Mouse (Mus musculus) neural tube, embryonic 13.5 days (tissue): ENCODE data around the gene Speg. TPM values are rescaled to one million over a fixed set of nuclear protein-coding genes. Genes with fewer than 3 reads are reported as not detected.

ENCODE experiments used
- ATAC-seq: fragments of 200-750 bp; cut with Nextera tagmentation; 2 replicates; pipeline ENCODE4 v1.8.0; 2017; ENCODE audit warnings: low read depth, mild to moderate bottlenecking, moderate TSS enrichment, moderate library complexity
- H3K27ac ChIP-seq: fragments of 300-500 bp; sonication (generic); replicated peaks from 2 replicates; pipeline ENCODE4 v1.5.1; 2015; ENCODE audit warnings: moderate library complexity, mild to moderate bottlenecking, inconsistent platforms
- H3K27me3 ChIP-seq: fragments of 300-500 bp; sonication (generic); 2 replicates; pipeline ENCODE4 v1.6.1; 2015; ENCODE audit warnings: mild to moderate bottlenecking, inconsistent platforms
- H3K36me3 ChIP-seq: fragments of 300-500 bp; sonication (generic); 2 replicates; pipeline ENCODE4 v1.6.1; 2015; ENCODE audit warnings: mild to moderate bottlenecking, inconsistent platforms
- H3K4me1 ChIP-seq: fragments of 300-500 bp; sonication (generic); replicated peaks from 2 replicates; pipeline ENCODE4 v1.6.1; 2015; ENCODE audit warnings: inconsistent platforms
- H3K4me2 ChIP-seq: fragments of 300-500 bp; sonication (generic); 2 replicates; pipeline ENCODE4 v1.6.1; 2015; ENCODE audit warnings: inconsistent platforms, mild to moderate bottlenecking, moderate library complexity
- H3K4me3 ChIP-seq: fragments of 300-500 bp; sonication (generic); 2 replicates; pipeline ENCODE4 v1.5.1; 2015; ENCODE audit warnings: mild to moderate bottlenecking, inconsistent platforms
- H3K9ac ChIP-seq: fragments of 300-500 bp; sonication (generic); 2 replicates; pipeline ENCODE4 v1.6.1; 2015; ENCODE audit warnings: moderate library complexity, mild to moderate bottlenecking, inconsistent platforms
- H3K9me3 ChIP-seq: fragments of 300-500 bp; sonication (generic); 2 replicates; pipeline ENCODE4 v1.6.1; 2016; ENCODE audit warnings: inconsistent platforms
- WGBS: fragments of 180-500 bp; shearing (Covaris S2); methylation state at CpG from one replicate; pipeline ENCODE4 v1.1.7; 2015; 5-methylcytosine and 5-hydroxymethylcytosine counted together
- polyA plus RNA-seq: library from polyadenylated mRNA; unstranded; fragments of >200 nt; fragmentation: Nextera tagmentation; extraction: Ambion mirVana; gene quantifications from 2 replicates; pipeline ENCODE4 v1.2.1, GENCODE M21; 2015

Gene Speg
- polyA plus RNA-seq, 1 experiment from 2014 or later = 21.4 TPM

DNA sequence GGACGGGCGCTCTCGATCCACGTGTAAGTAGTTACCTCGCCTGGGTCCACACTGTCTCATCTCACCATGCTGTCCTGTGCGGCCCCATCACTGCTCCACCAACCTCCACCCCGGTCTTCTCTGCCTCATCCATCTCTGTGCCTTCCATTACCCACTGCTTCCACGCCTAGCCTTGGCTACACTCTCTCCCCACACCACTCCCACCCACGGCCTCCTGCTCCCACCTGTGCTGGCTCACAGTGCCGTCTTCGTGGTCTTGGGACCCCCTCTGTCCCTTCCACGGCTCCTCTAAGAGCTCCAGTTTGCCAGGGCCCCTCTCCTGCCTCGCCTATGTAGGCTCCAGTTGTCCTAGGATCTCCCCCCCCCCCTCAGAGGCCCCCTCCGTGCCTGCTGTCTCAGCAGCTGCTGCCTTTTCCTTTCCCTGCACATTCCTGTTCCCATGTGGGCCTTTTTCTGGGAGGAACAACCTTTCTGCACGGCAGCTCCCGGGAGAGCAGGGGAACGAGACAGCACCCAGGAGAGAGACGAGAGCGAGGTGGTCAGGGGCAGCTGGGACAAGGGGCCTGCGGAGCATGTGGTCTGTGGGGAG lies 10.1 kb downstream of the Speg start:
- ATAC-seq = no peak
- Histone ChIP-seq H3K27ac (0 out of 2 replicates have a peak overlapping the region, but pooled peaks have one; percentile 54), H3K9ac (peak overlapping the region; percentile 58), H3K9me3 (no peaks in the 10 kb centered on the region), H3K27me3 (peaks cover 53% of the 10 kb centered on the region), H3K36me3 (no peaks in the 10 kb centered on the region), H3K4me3 (peak overlapping the region; percentile 10; the same call in 1 of the 2 replicates), H3K4me1 (peaks cover 82% of the 10 kb centered on the region), H3K4me2 (peak overlapping the region; percentile 47)
- WGBS = 59% methylated on average over 20 of the region's 20 CpGs

DNA sequence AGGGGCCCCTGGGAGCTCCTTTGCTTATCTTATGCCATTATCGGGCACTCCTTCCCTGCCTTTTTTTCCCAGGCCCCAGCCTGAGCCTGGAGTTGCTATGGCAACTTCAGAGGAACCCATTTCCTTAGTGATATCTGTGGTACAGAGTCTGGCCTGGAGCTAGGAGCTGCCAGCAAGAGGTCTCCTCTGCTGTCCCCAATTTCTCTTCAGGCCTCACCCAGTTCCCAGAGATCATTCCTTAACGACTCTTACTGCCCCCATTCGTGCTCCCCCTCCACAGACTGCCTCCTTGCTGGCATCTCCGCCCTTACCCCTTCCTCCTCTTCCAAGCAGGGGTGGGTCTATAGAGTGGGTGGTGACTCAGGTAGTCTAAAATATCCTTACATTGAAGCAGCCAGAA lies 11.1 kb downstream of the Speg start:
- Histone ChIP-seq H3K27me3 (peaks cover 57% of the 10 kb centered on the region), H3K27ac (no peak overlapping the region), H3K36me3 (peaks cover 6% of the 10 kb centered on the region; the same call in 1 of the 2 replicates), H3K9ac (peak overlapping the region; percentile 58; the same call in 1 of the 2 replicates), H3K4me1 (peaks cover 77% of the 10 kb centered on the region), H3K4me3 (0 out of 2 replicates have a peak overlapping the region, but pooled peaks have one; percentile 3), H3K9me3 (no peaks in the 10 kb centered on the region), H3K4me2 (peak overlapping the region; percentile 47)
- 27% methylated on average over 4 of the region's 4 CpGs for WGBS
- ATAC-seq = no peak

DNA sequence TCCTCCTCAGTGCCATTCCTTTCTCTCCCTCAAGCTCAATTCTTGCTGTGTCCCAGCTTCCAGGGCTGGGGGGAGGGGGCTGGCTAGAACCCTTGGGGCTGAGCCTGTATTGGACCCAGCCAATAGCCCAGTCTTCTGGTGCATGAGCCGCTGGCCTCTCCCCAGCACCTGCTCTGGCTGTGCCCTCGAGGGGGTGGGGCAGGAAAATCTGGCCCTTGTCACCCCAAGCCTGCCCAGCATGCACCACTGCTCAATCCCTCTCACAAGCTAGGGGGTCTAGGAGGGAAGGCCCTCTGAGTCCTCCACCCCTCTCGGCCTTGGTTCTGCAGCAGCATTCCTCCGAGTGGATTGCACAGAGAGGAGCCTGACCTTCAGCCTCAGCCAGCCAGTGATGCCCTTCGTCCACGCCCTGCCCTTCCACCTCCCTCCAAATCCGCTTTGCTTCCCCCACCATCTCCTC lies 12.4 kb downstream of the Speg start:
- peak overlapping the region; percentile 25; the same call in 1 of the 2 replicates for H3K4me3 ChIP-seq
- H3K9me3 ChIP-seq = no peaks in the 10 kb centered on the region
- no peak; the same call in 1 of the 2 replicates for ATAC-seq
- peak overlapping the region; percentile 53 for H3K4me2 ChIP-seq
- peaks cover 63% of the 10 kb centered on the region for H3K27me3 ChIP-seq
- H3K27ac ChIP-seq = no peak overlapping the region
- H3K36me3 ChIP-seq = peaks cover 15% of the 10 kb centered on the region; the same call in 1 of the 2 replicates
- H3K9ac ChIP-seq = peak overlapping the region; percentile 59
- 22% methylated on average over 7 of the region's 7 CpGs for WGBS
- H3K4me1 ChIP-seq = peaks cover 67% of the 10 kb centered on the region

DNA sequence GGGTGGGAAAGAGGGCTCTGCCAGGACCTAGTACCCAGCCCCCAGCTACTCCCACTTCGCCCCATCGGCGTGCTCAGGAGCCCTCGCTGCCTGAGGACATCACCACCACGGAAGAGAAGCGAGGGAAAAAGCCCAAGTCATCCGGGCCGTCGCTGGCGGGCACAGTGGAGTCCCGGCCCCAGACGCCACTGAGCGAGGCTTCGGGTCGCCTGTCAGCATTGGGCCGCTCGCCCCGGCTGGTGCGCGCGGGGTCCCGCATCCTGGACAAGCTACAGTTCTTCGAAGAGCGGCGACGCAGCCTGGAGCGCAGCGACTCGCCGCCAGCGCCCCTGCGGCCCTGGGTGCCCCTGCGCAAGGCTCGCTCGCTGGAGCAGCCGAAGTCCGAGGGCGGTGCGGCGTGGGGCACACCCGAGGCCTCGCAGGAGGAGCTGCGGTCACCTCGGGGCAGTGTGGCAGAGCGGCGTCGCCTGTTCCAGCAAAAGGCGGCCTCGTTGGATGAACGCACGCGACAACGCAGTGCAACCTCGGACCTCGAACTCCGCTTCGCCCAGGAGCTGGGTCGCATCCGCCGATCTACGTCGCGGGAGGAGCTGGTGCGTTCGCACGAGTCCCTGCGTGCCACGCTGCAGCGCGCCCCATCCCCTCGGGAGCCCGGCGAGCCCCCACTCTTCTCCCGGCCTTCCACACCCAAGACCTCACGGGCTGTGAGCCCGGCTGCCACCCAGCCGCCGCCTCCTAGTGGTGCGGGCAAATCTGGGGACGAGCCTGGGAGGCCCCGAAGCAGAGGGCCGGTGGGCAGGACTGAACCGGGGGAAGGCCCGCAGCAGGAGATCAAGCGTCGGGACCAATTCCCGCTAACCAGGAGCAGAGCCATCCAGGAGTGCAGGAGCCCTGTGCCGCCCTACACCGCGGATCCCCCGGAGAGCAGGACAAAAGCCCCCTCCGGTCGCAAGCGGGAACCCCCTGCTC lies 13.1 kb downstream of the Speg start:
- 3% methylated on average over 94 of the region's 94 CpGs for WGBS
- ATAC-seq = 0 out of 2 replicates have a peak, but pooled peaks have one; percentile 10
- Histone ChIP-seq H3K9ac (peak overlapping the region; percentile 59), H3K4me2 (peak overlapping the region; percentile 53), H3K4me1 (peaks cover 65% of the 10 kb centered on the region), H3K36me3 (peaks cover 15% of the 10 kb centered on the region; the same call in 1 of the 2 replicates), H3K27me3 (peaks cover 63% of the 10 kb centered on the region), H3K27ac (no peak overlapping the region), H3K4me3 (peak overlapping the region; percentile 25), H3K9me3 (no peaks in the 10 kb centered on the region)

DNA sequence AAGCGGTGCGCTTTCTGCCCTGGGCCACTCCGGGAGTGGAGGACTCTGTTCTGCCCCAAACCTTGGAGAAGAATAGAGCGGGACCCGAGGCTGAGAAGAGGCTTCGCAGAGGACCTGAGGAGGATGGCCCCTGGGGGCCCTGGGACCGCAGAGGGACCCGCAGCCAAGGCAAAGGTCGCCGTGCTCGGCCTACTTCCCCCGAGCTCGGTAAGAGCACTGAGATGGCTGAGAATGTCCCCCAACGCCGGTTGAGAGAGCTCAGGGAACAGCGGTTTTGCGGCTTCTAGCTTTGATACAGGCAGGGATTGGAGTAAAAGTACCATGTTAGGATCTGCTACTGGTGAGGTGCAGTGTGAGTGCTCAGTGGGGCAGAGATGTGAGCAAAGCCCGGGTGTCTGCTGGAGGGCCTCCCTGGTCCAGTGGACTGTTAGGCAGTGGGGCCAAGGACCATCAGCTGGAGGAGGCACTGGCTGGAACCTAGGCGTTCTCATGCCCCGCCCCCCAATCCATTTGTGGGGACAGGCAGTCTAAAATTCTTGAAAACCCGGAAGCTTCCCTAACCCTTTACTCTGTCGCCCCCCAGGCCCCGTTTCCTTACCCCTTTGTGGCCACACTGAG lies 13.9 kb downstream of the Speg start:
- 21% methylated on average over 23 of the region's 23 CpGs for WGBS
- H3K27me3 ChIP-seq = peaks cover 63% of the 10 kb centered on the region
- no peak for ATAC-seq

DNA sequence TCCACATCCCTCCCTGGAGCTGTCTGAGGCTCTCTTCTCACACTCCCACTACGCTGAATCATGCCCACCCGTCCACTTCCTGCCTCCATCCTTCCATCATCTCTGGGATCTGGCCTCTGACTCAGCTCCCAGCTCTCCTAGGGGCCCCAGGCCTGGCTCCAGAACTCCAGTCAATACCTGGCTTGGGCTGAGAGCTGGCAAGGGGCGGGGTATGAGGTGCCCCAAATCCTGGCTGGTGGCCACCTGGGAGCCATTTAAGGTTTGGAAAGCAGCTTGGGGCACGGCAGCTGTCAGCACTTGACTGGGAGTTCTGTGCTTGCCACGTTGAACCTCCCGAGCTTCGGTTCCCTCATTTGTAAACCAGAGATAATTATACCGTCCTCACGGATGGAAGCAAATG lies 18.0 kb downstream of the Speg start:
- 61% methylated on average over 9 of the region's 9 CpGs for WGBS
- no peak overlapping the region for H3K9ac ChIP-seq
- ATAC-seq = no peak

More for the DNA sequence above, 13.9 kb downstream of the Speg start:
- Histone ChIP-seq H3K9ac (peak overlapping the region; percentile 59), H3K27ac (no peak overlapping the region), H3K4me1 (peaks cover 67% of the 10 kb centered on the region), H3K4me3 (peak overlapping the region; percentile 25), H3K9me3 (no peaks in the 10 kb centered on the region), H3K4me2 (peak overlapping the region; percentile 53), H3K36me3 (peaks cover 23% of the 10 kb centered on the region; the same call in 1 of the 2 replicates)

DNA sequence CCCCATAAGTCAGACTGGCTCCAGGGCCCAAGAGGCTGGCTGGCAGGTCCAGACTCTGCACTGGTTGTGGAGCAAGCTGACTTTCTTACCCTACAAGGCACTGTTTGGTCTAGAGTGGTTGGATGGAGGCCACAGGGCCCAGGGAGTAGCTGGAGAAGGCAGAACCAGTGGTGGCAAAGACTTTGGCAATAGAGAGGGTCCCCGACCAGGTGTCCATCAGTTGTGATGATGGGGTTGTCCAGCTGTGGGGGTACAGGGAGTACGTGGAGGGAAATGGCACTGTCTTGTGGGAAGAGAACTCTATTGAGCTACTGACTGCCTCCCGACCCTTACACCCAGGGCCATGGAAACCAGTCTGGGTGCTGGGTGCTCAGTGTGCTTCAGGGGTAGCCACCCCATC lies 18.7 kb downstream of the Speg start:
- H3K9me3 ChIP-seq = no peaks in the 10 kb centered on the region
- no peak overlapping the region for H3K4me2 ChIP-seq
- WGBS = 93% methylated on average over 3 of the region's 3 CpGs
- H3K4me1 ChIP-seq = peaks cover 28% of the 10 kb centered on the region
- no peak for ATAC-seq
- peak overlapping the region; percentile 38; the same call in 1 of the 2 replicates for H3K9ac ChIP-seq
- no peak overlapping the region for H3K27ac ChIP-seq
- H3K36me3 ChIP-seq = peaks cover 37% of the 10 kb centered on the region
- H3K4me3 ChIP-seq = no peak overlapping the region
- H3K27me3 ChIP-seq = peaks cover 28% of the 10 kb centered on the region

More for the DNA sequence above, 18.0 kb downstream of the Speg start:
- H3K36me3 ChIP-seq = peaks cover 37% of the 10 kb centered on the region
- no peaks in the 10 kb centered on the region for H3K9me3 ChIP-seq
- H3K4me1 ChIP-seq = peaks cover 28% of the 10 kb centered on the region
- 0 out of 2 replicates have a peak overlapping the region, but pooled peaks have one; percentile 33 for H3K27ac ChIP-seq
- no peak overlapping the region for H3K4me3 ChIP-seq
- H3K4me2 ChIP-seq = no peak overlapping the region
- H3K27me3 ChIP-seq = peaks cover 36% of the 10 kb centered on the region

DNA sequence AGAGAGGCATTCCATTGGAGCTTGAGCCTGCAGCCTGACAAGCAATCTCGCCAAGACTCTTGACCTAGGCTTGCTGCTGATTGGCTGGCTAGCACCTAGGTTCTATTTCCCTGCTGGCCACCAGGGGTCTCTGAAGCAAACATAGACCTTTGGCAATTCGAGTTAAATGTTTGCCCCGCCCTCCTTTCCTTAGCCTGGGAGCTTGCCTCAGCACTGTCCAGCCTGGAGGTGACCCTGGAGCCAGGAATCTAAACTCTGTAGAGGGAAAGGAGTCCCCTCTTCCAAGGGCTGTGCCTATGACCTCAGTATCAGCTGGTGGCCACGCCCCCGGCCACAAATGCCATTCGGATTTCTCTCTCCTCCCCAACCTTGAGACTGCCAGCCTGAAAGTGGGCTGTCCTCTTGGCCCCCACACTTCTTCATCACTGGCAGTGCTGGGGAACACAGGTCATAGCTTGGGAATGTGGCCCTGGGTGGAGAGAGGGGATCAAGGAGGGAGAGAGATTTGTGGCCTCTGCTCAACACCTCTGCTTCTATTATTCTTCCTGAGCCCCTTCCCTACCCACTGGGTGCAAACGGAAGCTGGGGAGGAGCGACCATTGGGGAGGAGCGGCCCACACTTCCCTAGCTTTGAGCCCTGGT lies 23.8 kb downstream of the Speg start:
- Histone ChIP-seq H3K27ac (peak overlapping the region; percentile 77), H3K4me2 (no peak overlapping the region; the same call in 1 of the 2 replicates), H3K9ac (peak overlapping the region; percentile 60; the same call in 1 of the 2 replicates), H3K36me3 (peaks cover 39% of the 10 kb centered on the region), H3K9me3 (no peaks in the 10 kb centered on the region), H3K4me3 (no peak overlapping the region), H3K4me1 (peaks cover 31% of the 10 kb centered on the region), H3K27me3 (no peaks in the 10 kb centered on the region)
- 16% methylated on average over 9 of the region's 9 CpGs for WGBS
- peak; percentile 30 for ATAC-seq

DNA sequence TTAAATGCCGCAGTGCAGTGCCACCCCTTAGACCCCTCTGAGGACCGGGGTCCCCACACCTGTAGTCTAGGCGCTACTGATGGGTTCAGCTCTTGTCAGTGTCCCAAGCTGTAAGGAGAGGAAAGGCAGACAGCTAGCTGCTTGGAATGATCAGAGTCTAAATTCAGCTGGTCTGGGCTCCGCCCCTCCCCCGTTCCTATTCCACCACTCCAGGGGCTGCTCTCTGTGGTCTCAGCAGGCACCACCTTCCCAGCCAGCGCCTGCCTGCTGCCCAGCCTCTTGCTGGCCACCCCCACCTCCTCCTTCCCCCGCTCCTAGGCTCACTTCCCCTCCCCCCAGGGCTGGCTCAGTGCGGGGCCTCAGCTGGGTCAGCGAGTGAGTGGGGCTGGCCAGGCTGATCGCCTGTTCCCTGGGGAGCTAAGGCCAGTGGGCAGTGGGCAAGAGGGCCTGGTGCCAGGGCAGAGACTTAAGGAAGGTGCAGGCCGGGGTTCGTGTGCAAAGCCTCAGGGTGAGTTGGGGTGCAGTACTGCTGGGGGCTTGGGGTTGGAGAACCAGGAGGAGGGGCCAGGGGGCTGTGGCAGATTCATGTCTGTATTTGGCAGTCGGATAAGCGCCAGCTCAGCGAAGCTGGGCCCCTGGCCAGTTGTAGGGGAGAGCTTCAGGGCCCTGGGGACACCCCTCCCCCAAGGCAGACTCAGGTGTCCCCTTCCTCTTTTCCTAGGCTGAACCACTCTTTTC lies 24.8 kb downstream of the Speg start:
- Histone ChIP-seq H3K4me3 (peak overlapping the region; percentile 17), H3K36me3 (peaks cover 35% of the 10 kb centered on the region), H3K9ac (peak overlapping the region; percentile 60), H3K27ac (peak overlapping the region; percentile 77), H3K4me2 (peak overlapping the region; percentile 44), H3K9me3 (no peaks in the 10 kb centered on the region), H3K4me1 (peaks cover 30% of the 10 kb centered on the region), H3K27me3 (no peaks in the 10 kb centered on the region)
- peak; percentile 81 for ATAC-seq
- 9% methylated on average over 15 of the region's 15 CpGs for WGBS

DNA sequence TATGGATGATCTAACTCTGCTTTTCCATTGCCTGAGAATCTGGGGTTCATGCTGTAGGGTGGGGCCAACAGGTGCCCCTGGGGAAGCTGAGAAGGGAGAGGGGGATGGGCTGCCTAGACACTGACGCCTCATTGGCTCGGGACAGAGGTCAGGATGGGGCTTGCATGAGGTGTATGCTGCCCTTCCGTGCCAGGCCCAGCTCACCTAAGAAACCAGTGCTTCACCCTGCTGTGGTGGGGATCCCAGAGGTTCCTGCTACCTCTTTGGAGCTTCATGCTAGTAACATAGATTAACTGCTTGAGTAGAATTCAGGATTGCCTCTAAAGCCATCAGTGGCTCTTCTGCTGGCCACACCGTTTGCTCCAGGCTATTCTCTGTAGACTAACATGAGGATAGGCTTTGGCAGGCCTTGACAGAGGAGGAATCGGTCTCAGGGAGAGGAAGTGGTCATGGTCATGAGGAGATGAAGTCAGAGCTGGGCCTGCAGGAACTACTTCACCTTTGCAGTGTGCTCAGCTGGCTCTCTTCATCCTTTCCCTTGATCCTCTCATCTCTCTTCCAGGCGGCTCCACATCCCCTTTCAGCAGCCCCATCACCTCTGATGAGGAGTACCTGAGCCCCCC lies 25.5 kb downstream of the Speg start:
- Histone ChIP-seq H3K27ac (peak overlapping the region; percentile 77), H3K36me3 (peaks cover 40% of the 10 kb centered on the region), H3K9me3 (no peaks in the 10 kb centered on the region), H3K27me3 (no peaks in the 10 kb centered on the region), H3K4me3 (peak overlapping the region; percentile 17; the same call in 1 of the 2 replicates), H3K9ac (peak overlapping the region; percentile 60; the same call in 1 of the 2 replicates), H3K4me1 (peaks cover 30% of the 10 kb centered on the region), H3K4me2 (peak overlapping the region; percentile 44)
- peak; percentile 16 for ATAC-seq
- whole genome bisulfite sequencing = 45% methylated on average over 6 of the region's 6 CpGs
